Mouse (Mus musculus) left cerebral cortex, postnatal 14 days (tissue): ENCODE measurements around the gene Tdrd6. TPM values are rescaled to one million over a fixed set of nuclear protein-coding genes. Genes with fewer than 3 reads are reported as not detected.

ENCODE experiments used
- DNase-seq, 2 experiments: peaks; one replicate each; pipeline ENCODE4 v3.0.0; 2021 to 2022; ENCODE audit warnings: low spot score in 2 of 2, mixed read lengths in 1 of 2
- intact Hi-C: fragments of 180-260 bp; cut with DNase I; formaldehyde crosslinking; loops from one replicate; pipeline ENCODE4 v1.15.1; 2025
- long read RNA-seq, 2 experiments: library from polyadenylated mRNA; stranded (forward); transcript quantifications; one replicate each; pipeline ENCODE4 v2.0.0; 2021
- total RNA-seq, 2 experiments: library from RNA; stranded (reverse); gene quantifications; 2 replicates each; pipeline ENCODE4 v1.2.3; 2021

Tdrd6 gene
- under 1 TPM; 0.38 to 0.40 TPM for total RNA-seq
- long read RNA-seq, experiment 1 = 0 reads
- long read RNA-seq, experiment 2 = 0 reads

DNA sequence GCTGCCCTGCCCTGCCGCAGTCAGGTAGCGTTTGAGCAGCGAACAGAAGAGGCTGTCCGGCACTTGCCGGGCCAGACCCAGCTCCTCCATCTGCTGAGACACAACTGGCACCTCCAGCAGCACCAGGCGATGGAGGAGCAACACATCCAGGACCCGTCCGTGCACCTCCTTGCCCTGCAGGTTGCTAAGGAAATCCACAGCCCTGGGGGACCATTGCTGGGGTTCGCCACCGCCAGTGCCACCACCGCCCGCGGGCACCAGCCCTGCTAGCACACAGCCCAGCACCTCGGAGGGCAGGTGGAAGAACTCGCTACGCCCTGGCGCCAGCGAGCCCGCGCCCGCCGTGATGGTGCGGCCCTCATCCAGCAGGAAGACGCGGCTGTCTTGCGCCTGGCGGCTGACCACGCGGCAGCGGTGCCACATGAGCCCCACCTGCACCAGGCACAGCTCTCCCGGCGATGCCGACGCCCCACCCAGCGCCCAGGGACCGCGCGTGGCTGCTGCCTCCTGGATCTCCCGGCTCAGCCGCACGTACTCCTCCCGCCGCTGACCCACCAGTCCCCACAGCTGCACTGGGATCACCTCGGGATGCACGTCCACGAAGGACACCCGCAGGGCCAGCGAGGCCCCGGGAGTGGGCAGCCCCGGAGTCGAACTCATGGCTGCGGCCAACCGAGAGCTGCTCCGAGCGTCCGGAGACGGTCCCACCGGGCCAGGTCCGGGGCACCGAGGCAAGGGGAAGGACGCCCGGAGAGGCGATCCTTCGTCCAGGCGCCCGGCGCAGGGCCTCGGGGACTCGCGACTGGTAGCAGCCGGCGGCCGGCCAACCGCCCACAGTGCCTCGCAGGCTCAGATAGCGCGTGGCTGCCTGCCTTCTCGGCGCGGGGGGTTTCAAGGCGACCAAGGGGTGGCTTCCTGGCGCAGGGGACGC lies at the start of gene Tdrd6:
TSS of gene Tdrd6 (minus strand) at position 804 of the 931 bp plus-strand sequence.
- no peak for DNase-seq
- intact Hi-C loops = no loop called here

DNA sequence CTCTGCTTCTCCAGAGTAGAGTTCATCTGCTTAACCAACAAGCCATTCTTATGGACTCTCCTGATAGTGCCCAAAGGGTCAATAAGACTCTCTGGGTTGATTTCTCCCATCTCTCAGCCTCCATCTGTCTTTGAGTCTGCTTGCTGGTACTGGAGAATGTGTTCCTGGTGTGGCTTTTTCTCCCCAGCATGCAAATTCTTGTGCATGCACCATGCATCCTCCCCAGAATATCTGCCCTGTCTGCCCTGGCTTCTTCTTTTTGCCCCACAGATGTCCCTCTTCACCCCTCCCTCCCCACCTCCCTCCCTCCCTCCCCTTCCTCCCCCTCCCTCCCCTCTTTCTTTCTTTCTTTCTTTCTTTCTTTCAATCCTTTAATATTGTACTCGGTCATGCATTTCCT lies 47.2 kb upstream of the Tdrd6 start:
- intact Hi-C loops = no loop called here

DNA sequence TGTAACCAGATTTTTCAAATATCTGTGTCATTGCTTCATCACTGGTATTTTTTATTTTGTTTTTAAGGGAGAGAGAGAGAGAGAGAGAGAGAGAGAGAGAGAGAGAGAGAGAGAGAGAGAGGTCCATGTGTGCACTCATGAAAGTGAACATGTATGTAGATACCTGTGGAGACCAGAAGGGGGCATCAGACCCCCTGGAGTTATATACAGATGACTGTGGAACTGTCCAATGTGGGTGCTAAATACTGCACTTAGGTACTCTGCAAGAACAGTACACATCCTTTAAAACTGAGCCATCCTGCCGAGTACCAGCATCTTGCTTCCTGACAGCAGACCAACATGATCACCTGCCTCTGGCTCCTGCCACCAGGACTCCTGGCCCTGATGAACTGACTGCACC lies 46.1 kb upstream of the Tdrd6 start:
- DNase-seq = no peak
- intact Hi-C loops = no loop called here

More for the DNA sequence above, 47.2 kb upstream of the Tdrd6 start:
- no peak for DNase-seq

DNA sequence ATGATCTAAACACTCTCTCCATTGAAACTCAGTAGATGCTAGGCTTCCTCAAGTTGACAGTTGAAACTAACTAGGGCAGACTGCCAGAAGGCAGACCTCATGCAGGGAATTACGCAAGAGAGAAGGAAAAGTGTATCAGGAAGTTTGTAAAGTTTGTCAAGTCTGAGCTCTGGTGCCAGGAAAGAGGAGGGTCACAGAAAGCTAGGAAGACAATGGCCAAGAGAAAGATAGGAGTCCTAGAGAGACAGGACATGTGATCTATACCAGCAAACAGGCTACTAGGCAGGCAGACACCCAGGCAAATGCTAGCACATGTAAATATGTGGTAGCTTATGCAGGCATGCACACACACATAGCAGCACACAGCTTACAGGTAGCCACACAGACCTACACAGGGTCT lies 45.1 kb upstream of the Tdrd6 start:
- DNase-seq = no peak
- intact Hi-C loops = no loop called here

GRCm38 (mm10) chr17:43671907-43672306 lies 41.8 kb upstream of the Tdrd6 start:
- intact Hi-C loops = no loop called here
- DNase-seq = no peak

GRCm38 (mm10) chr17:43669145-43669695 lies 39.1 kb upstream of the Tdrd6 start:
- intact Hi-C loops = no loop called here
- no peak for DNase-seq

- intact Hi-C loops = no loop called here
- no peak for DNase-seq
These were observed 37.3 kb upstream of the Tdrd6 start, which contains the start of gene Cyp39a1 for GRCm38 (mm10) chr17:43667290-43667843. TSS of gene Cyp39a1 (plus strand) at chr17:43667425.

DNA sequence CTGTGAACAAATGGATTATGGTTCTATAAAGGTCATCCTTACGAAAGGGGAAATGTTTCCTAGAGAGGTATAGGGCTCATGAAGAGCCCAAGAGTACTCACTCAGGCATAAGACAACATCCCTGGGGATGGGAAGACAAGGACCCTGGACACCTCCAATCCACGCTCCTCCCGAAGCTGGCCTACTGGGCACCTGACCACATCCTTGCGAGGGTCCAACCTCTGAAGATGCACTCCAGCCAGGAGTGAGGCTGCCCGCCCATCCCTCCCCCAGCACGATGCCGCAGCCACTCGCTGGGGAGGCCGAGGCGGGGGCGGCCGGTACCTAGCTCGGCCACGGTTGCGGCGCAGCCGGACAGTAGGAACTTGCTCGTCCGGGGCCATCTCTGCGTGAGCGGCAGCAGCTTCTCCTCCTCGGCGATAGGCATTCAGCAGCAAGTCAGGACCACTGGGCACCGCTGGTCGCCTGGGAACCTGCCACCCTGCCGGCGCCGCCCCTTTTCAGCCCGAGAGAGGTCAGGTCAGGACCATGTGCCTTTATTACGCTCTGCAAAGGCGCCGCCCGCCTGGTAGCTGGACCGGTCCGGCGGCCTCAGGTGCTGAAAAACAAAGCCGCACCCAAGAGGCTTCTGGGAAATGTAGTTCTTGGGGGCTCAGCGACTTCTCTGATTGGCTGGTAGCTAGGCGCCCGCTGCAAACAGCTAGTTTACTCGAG lies 36.6 kb upstream of the Tdrd6 start, which contains the start of gene Slc25a27:
TSS of gene Slc25a27 (minus strand) at position 639 of the 714 bp plus-strand sequence.
- intact Hi-C loops = no loop called here
- peak; percentile 86 to 88 for DNase-seq

GRCm38 (mm10) chr17:43651314-43652046 lies 21.4 kb upstream of the Tdrd6 start:
- no peak for DNase-seq
- intact Hi-C loops = no loop called here

DNA sequence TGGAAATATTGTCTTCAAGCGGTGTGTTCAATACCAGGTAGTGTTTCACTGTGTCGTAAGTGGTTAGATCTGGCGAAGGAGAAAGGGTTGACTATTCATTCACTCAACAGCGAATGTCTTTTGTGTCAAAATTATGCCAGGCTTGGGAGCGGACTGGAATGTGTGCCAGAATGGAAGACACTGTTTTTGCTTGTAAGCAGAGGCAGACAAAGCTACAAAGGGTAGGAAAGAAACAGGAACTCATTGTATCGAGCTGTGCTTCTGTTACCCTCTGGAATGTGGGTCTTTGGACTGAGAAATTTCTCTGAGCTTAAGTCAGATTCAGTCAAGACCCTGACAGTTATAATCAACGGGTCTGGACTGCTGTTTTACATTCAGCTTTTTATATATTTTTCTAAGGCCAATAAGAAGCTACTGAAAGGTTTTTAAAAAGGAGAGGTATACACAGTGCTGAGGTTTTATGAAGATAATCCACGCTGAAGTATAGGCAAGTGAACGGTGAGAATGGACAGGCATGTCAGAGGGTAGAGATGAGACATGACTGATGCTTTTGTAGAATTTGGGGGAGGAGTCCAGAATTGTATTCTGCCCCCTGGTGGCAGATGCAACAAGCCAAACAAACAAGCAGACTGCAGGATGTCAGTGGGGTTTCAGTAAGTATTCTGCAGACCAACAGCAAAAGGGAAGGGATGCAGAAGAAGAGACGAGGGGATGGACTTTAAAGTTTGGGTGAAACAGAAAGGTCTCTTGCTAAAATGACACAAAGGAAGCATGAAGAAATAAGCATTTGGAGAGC lies 19.7 kb upstream of the Tdrd6 start:
- no peak for DNase-seq
- intact Hi-C loops = no loop called here

DNA sequence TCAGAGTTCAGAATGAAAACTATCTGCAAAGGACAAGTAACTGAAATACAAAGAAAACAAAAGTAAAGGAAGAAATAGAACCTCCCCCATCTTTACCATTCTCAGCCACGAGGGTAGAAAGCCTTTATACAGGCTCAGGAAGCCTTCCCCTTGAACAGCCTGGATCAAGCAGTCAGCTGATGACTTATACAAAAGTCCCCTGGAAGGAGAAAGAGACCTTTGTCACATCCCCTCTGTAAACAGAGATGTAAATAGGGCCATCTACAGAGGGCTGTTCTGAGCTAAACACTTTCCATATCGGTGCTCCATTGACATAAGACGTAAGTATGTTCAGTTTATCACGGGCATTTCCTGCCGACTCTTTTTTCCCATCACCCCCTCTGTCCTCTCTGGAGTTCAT lies 16.8 kb upstream of the Tdrd6 start:
- DNase-seq = no peak
- intact Hi-C loops = no loop called here

- DNase-seq = no peak
- intact Hi-C loops = no loop called here
These were observed 15.0 kb upstream of the Tdrd6 start for GRCm38 (mm10) chr17:43645136-43645535.

- intact Hi-C loops = no loop called here
- DNase-seq = no peak
These were observed 14.3 kb upstream of the Tdrd6 start for GRCm38 (mm10) chr17:43644375-43644774.

GRCm38 (mm10) chr17:43643191-43643590 lies 13.1 kb upstream of the Tdrd6 start:
- intact Hi-C loops = no loop called here

GRCm38 (mm10) chr17:43640825-43641224 lies 10.7 kb upstream of the Tdrd6 start:
- intact Hi-C loops = no loop called here

More at GRCm38 (mm10) chr17:43643191-43643590, 13.1 kb upstream of the Tdrd6 start:
- no peak for DNase-seq

GRCm38 (mm10) chr17:43637146-43637545 lies 7.0 kb upstream of the Tdrd6 start:
- intact Hi-C loops = no loop called here
- DNase-seq = no peak

More at GRCm38 (mm10) chr17:43640825-43641224, 10.7 kb upstream of the Tdrd6 start:
- DNase-seq = no peak

DNA sequence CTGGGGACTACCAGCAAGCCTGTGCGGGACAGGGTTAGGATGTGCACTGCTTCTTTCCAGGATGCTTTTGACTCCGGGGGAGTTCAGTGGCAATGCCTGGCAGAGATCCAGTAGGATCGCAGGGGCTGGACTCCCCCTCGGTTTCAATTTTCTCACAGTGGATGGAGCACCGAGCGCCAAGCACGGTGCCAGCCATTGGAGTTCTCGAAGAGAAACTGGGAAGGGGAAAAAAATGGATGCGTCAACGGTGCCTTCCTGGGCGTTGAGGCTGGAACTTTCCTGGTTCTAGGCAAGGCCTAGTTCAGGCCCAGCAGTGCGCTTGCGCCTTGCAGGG lies 295 bp upstream of the Tdrd6 start:
- DNase-seq = no peak
- intact Hi-C loops = no loop called here

DNA sequence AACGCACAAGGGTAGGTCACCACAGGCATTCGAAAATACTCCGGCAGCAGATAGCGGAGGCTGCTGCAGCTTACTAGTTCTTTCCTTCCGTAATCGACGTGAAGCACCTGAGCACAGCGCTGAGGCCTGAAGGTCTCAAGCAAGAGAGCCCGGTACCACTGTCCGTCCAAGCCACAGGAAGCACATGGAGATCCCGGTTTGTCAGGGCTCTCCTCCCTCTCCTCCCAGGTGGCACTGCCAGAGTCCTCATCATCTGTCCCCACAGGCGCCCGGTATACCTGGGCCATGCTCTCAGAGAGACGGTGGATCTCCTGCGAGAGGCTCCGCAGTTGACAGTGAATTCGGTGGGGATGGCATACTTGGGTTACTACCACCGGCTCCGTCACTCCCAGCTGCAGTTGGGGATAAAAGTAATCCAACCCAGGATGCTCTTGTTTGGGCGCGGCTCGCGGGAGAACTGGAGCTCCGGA lies 1.0 kb downstream of the Tdrd6 start:
- no peak for DNase-seq
- intact Hi-C loops = no loop called here
